Comparison of ENCODE assay signal across 12 mouse cellular contexts in genomic region chr16:70329471-70329870, GRCm38 (mm10). TPM values are rescaled to one million over a fixed set of nuclear protein-coding genes. Genes with fewer than 3 reads are reported as not detected.
DNase-seq lines count a peak whose midpoint lies in the region; ATAC-seq and TF ChIP-seq lines count a peak whose summit lies in the region.
"Had no signal": no experiment of that assay in that cellular context is flagged by ENCODE, and none has a peak within 500 bp of the region (broad histone marks: within the 10 kb centered on the region; RNA-seq: fewer than 3 reads in every experiment).

No protein-coding gene starts in this region.

- no peaks in the 10 kb centered on the region for H3K27me3 ChIP-seq in liver, embryonic 16.5 days (ENCODE audit: control insufficient read depth, insufficient read depth, low read depth, low read length)
- no peaks in the 10 kb centered on the region for H3K27me3 ChIP-seq in myocyte (ENCODE audit: control insufficient read depth, insufficient read depth, insufficient read length)
- H3K27me3 ChIP-seq in midbrain, embryonic 15.5 days (replicated peaks), result no peaks in the 10 kb centered on the region
- H3K27me3 ChIP-seq: lung, embryonic 15.5 days had no signal

- no peak overlapping the region for H3K4me3 ChIP-seq in liver, embryonic 16.5 days (ENCODE audit: low read depth, low read length)
- no peak overlapping the region for H3K4me3 ChIP-seq in myocyte
- H3K4me3 ChIP-seq in midbrain, embryonic 15.5 days, result no peak overlapping the region
- H3K4me3 ChIP-seq: lung, embryonic 15.5 days had no signal

- no peaks in the 10 kb centered on the region for H3K36me3 ChIP-seq in liver, embryonic 16.5 days (ENCODE audit: control insufficient read depth, insufficient read depth)
- no peaks in the 10 kb centered on the region for H3K36me3 ChIP-seq in myocyte (ENCODE audit: control insufficient read depth, insufficient read depth)
- H3K36me3 ChIP-seq in midbrain, embryonic 15.5 days (replicated peaks), result no peaks in the 10 kb centered on the region
- H3K36me3 ChIP-seq: lung, embryonic 15.5 days had no signal

- H3K4me2 ChIP-seq in liver, embryonic 16.5 days (ENCODE audit: low read depth, low read length), result 0 out of 2 replicates have a peak overlapping the region, but pooled peaks have one; percentile 27
- peak overlapping the region; percentile 63 for H3K4me2 ChIP-seq in myocyte (ENCODE audit: low read depth)
- H3K4me2 ChIP-seq in midbrain, embryonic 15.5 days, result no peak overlapping the region
- H3K4me2 ChIP-seq: lung, embryonic 15.5 days had no signal

- H3ac ChIP-seq in myocyte (ENCODE audit: control insufficient read depth, insufficient read length), result no peak overlapping the region

- no peak for DNase-seq in frontal cortex, postnatal 10 days (ENCODE audit: low spot score in 2 of 2)
- no peak for DNase-seq in liver
- DNase-seq in adipocyte (ENCODE audit: low spot score), result peak; percentile 80
- DNase-seq in cerebellum, adult 18-20 months, result no peak
- DNase-seq: cerebellum, adult 11-12 months; heart, postnatal 14 days; kidney, adult 9 months had no signal

- no peaks in the 10 kb centered on the region for H3K79me2 ChIP-seq in myocyte (ENCODE audit: control insufficient read depth, insufficient read depth)

- no peaks in the 10 kb centered on the region for H3K4me1 ChIP-seq in liver, embryonic 16.5 days (ENCODE audit: control insufficient read depth, low read depth, low read length)
- no peaks in the 10 kb centered on the region for H3K4me1 ChIP-seq in midbrain, embryonic 15.5 days

- peak; percentile 74 for ATAC-seq in frontal cortex, adult (ENCODE audit: low TSS enrichment)
- no peak for ATAC-seq in liver, embryonic 16.5 days (ENCODE audit: low read depth)
- no peak for ATAC-seq in midbrain, embryonic 15.5 days (replicated peaks)

- H3K9me3 ChIP-seq in liver, embryonic 16.5 days (replicated peaks; ENCODE audit: control insufficient read depth, low read length), result no peaks in the 10 kb centered on the region
- no peaks in the 10 kb centered on the region for H3K9me3 ChIP-seq in midbrain, embryonic 15.5 days
- H3K9me3 ChIP-seq: lung, embryonic 15.5 days had no signal

- 41% methylated on average over 6 of the region's 6 CpGs for WGBS in liver, embryonic 16.5 days (ENCODE audit: insufficient replicate concordance)
- 85% methylated on average over 6 of the region's 6 CpGs for WGBS in midbrain, embryonic 15.5 days

- no peak overlapping the region for H3K27ac ChIP-seq in liver, embryonic 16.5 days (ENCODE audit: low read length)
- H3K27ac ChIP-seq in midbrain, embryonic 15.5 days, result no peak overlapping the region
- H3K27ac ChIP-seq: lung, embryonic 15.5 days had no signal

- no peak overlapping the region for H3K9ac ChIP-seq in liver, embryonic 16.5 days (ENCODE audit: low read depth, low read length)
- H3K9ac ChIP-seq in midbrain, embryonic 15.5 days, result no peak overlapping the region
- H3K9ac ChIP-seq: lung, embryonic 15.5 days had no signal

- no peak for TF ChIP-seq POLR2A in myocyte (IDR thresholded peaks at IDR 0.05; ENCODE audit: insufficient read length, low read depth)

TF ChIP-seq in myocyte, 11 proteins besides CTCF, POLR2A, EP300 and RAD21:
- TF ChIP-seq SRF (IDR thresholded peaks at IDR 0.05; ENCODE audit: control insufficient read depth, insufficient read length, low read depth), result no peak
- TF ChIP-seq E2F4 (IDR thresholded peaks at IDR 0.05; ENCODE audit: insufficient read depth), result no peak
- no peak for TF ChIP-seq USF1 (IDR thresholded peaks at IDR 0.05; ENCODE audit: low read depth)
- peak; percentile 56 for TF ChIP-seq CEBPB (IDR thresholded peaks at IDR 0.05; ENCODE audit: insufficient read depth, poor library complexity, severe bottlenecking)
- TF ChIP-seq MAX (IDR thresholded peaks at IDR 0.05; ENCODE audit: low read depth), result no peak
- TF ChIP-seq TCF12 (IDR thresholded peaks at IDR 0.05; ENCODE audit: insufficient read depth, poor library complexity, severe bottlenecking), result no peak

RNA-seq across cellular contexts. Expression of gene Gbe1, which starts 15.7 kb away (rescaled TPM):
- 31.0 and 36.7 TPM in 2 replicates for polyA plus RNA-seq in liver, embryonic 16.5 days (2015; fragmentation: Nextera tagmentation; extraction: Ambion mirVana)
- 5.9 TPM for polyA plus RNA-seq in myocyte (2012; fragmentation: generic; extraction: Trizol)
- polyA plus RNA-seq in midbrain, embryonic 15.5 days (2015; fragmentation: Nextera tagmentation; extraction: Ambion mirVana), result 16.6 and 17.9 TPM in 2 replicates
